ENCODE assay signal across 19 mouse cellular contexts in the genomic region with DNA sequence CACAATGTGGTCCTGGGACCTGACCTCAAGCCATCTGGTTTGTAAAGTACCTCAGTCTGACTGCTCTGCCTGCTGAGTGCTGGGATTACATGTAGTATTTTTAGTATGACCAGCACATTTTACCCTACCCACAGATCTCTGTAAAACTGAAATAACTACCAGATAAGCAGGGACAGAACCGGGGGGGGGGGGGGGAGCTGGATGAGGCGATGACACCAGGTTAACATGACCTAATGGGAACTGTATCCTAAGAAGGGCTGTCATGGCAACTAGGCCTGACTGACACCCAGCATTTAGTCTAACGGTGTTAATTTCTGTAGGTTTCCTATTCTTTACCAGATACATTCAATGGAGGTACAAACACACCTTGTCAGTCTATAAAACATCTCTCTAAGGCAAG. TPM values are rescaled to one million over a fixed set of nuclear protein-coding genes. Genes with fewer than 3 reads are reported as not detected.
DNase-seq lines count a peak whose midpoint lies in the region; ATAC-seq and TF ChIP-seq lines count a peak whose summit lies in the region.
"Had no signal": no experiment of that assay in that cellular context is flagged by ENCODE, and none has a peak within 500 bp of the region (broad histone marks: within the 10 kb centered on the region; RNA-seq: fewer than 3 reads in every experiment).

No protein-coding gene starts in this region.

- H3K4me1 ChIP-seq in heart, embryonic 13.5 days, result peaks cover 43% of the 10 kb centered on the region
- peaks cover 7% of the 10 kb centered on the region; the same call in 1 of the 2 replicates for H3K4me1 ChIP-seq in heart, embryonic 16.5 days (ENCODE audit: control insufficient read depth, insufficient read depth, low read length)
- H3K4me1 ChIP-seq: embryonic facial prominence, embryonic 12.5 days had no signal

- TF ChIP-seq CTCF in left cerebral cortex, adult 2 months (IDR thresholded peaks at IDR 0.05), result no peak

- peak overlapping the region; percentile 80 for H3K27ac ChIP-seq in heart, embryonic 13.5 days (replicated peaks)
- H3K27ac ChIP-seq in heart, embryonic 16.5 days (ENCODE audit: low read length), result peak overlapping the region; percentile 61
- H3K27ac ChIP-seq in left cerebral cortex, adult 2 months, result peak overlapping the region; percentile 58; the same call in 1 of the 2 replicates
- H3K27ac ChIP-seq: embryonic facial prominence, embryonic 12.5 days; embryonic facial prominence, embryonic 15.5 days; hindbrain, embryonic 14.5 days; hindbrain, postnatal 0 days had no signal

- no peaks in the 10 kb centered on the region for H3K27me3 ChIP-seq in heart, embryonic 13.5 days (replicated peaks)
- no peaks in the 10 kb centered on the region for H3K27me3 ChIP-seq in heart, embryonic 16.5 days (ENCODE audit: control insufficient read depth, insufficient read depth, low read length)
- H3K27me3 ChIP-seq: embryonic facial prominence, embryonic 12.5 days; embryonic facial prominence, embryonic 15.5 days had no signal

- H3K4me2 ChIP-seq in heart, embryonic 13.5 days, result no peak overlapping the region
- H3K4me2 ChIP-seq in heart, embryonic 16.5 days (ENCODE audit: low read depth, low read length), result no peak overlapping the region
- H3K4me2 ChIP-seq: embryonic facial prominence, embryonic 12.5 days; embryonic facial prominence, embryonic 15.5 days; heart, embryonic 11.5 days; hindbrain, embryonic 14.5 days had no signal

- no peak overlapping the region for H3K9ac ChIP-seq in heart, embryonic 13.5 days
- H3K9ac ChIP-seq in heart, embryonic 16.5 days (ENCODE audit: low read length), result no peak overlapping the region
- H3K9ac ChIP-seq: embryonic facial prominence, embryonic 12.5 days; embryonic facial prominence, embryonic 15.5 days; forebrain, postnatal 0 days; hindbrain, embryonic 14.5 days had no signal

- H3K4me3 ChIP-seq in heart, embryonic 13.5 days, result no peak overlapping the region
- H3K4me3 ChIP-seq in heart, embryonic 16.5 days (ENCODE audit: low read length), result no peak overlapping the region
- no peak overlapping the region for H3K4me3 ChIP-seq in left cerebral cortex, adult 2 months
- H3K4me3 ChIP-seq: embryonic facial prominence, embryonic 12.5 days; embryonic facial prominence, embryonic 15.5 days had no signal

- peaks cover 44% of the 10 kb centered on the region for H3K36me3 ChIP-seq in heart, embryonic 13.5 days
- H3K36me3 ChIP-seq in heart, embryonic 16.5 days (ENCODE audit: control insufficient read depth, insufficient read depth), result peaks cover 6% of the 10 kb centered on the region; the same call in 1 of the 2 replicates
- H3K36me3 ChIP-seq: embryonic facial prominence, embryonic 12.5 days had no signal

- WGBS in heart, embryonic 13.5 days, result 59% methylated on average over 3 of the region's 3 CpGs
- 53% methylated on average over 3 of the region's 3 CpGs for WGBS in heart, embryonic 16.5 days

- H3K9me3 ChIP-seq in heart, embryonic 13.5 days, result no peaks in the 10 kb centered on the region
- H3K9me3 ChIP-seq in heart, embryonic 16.5 days (replicated peaks; ENCODE audit: control insufficient read depth, low read length), result no peaks in the 10 kb centered on the region
- H3K9me3 ChIP-seq: embryonic facial prominence, embryonic 12.5 days; embryonic facial prominence, embryonic 15.5 days had no signal

- intact Hi-C loops in left cerebral cortex, adult 2 months (cut with DNase I), result no loop called here
- intact Hi-C loops in left cerebral cortex, postnatal 36 days (cut with DNase I), result loop anchor here (5.0 kb wide), 3 partner anchors 38 to 88 kb away; partner anchors contain the start of genes Mrpl48 and Rab6a

- DNase-seq in heart, postnatal 4 days, result no peak
- DNase-seq in heart, adult 11 months, result no peak
- DNase-seq in left cerebral cortex, adult 2 months (ENCODE audit: extremely low spot score in 1 of 2, low spot score in 2 of 2), result no peak
- DNase-seq in left cerebral cortex, postnatal 36 days (ENCODE audit: low spot score in 2 of 2), result no peak
- DNase-seq: gastrocnemius, postnatal 36 days; heart, postnatal 36 days had no signal

- no peak for ATAC-seq in heart, embryonic 13.5 days (ENCODE audit: extremely low read depth, insufficient number of reproducible peaks, low FRiP score, low TSS enrichment)
- ATAC-seq in heart, embryonic 16.5 days (replicated peaks; ENCODE audit: extremely low read depth, insufficient read depth, low FRiP score), result peak; percentile 65
- ATAC-seq: CD4-positive, CD25-positive, alpha-beta regulatory T cell, adult 4 months; inflammation-experienced regulatory T-cells, adult 6 months; intestine, embryonic 16.5 days had no signal

RNA-seq across cellular contexts. Expression of gene Coa4, which starts 12.9 kb away (rescaled TPM):
- 23.0 and 23.1 TPM in 2 replicates for polyA plus RNA-seq in heart, embryonic 13.5 days (2015; fragmentation: Nextera tagmentation; extraction: Ambion mirVana)
- 10 to 100 TPM in 1 of 2 experiments, 1 to 10 TPM in 1; 9.7 to 10.6 TPM for total RNA-seq in heart, postnatal 4 days (2021)
- polyA plus RNA-seq in heart, embryonic 16.5 days (2015; fragmentation: Nextera tagmentation; extraction: Ambion mirVana), result 18.7 and 24.0 TPM in 2 replicates
- 10 to 100 TPM in 1 of 2 experiments, 1 to 10 TPM in 1; 9.3 to 12.3 TPM for total RNA-seq in left cerebral cortex, adult 2 months (2021)
- total RNA-seq in left cerebral cortex, postnatal 36 days (2021), result 10 to 100 TPM in 1 of 2 experiments, 1 to 10 TPM in 1; 8.5 to 10.8 TPM

RNA-seq across cellular contexts. Expression of gene Dnajb13, which starts 35.0 kb away (rescaled TPM):
- polyA plus RNA-seq in heart, embryonic 13.5 days (2015; fragmentation: Nextera tagmentation; extraction: Ambion mirVana), result 0.19 and 0.29 TPM in 2 replicates
- not detected for total RNA-seq in heart, postnatal 4 days (2021)
- 0.85 and 1.5 TPM in 2 replicates for polyA plus RNA-seq in heart, embryonic 16.5 days (2015; fragmentation: Nextera tagmentation; extraction: Ambion mirVana)
- total RNA-seq in left cerebral cortex, adult 2 months (2021), result under 1 TPM; 0.28 to 0.50 TPM
- total RNA-seq in left cerebral cortex, postnatal 36 days (2021), result under 1 TPM; 0.39 to 0.45 TPM
- total RNA-seq: gastrocnemius, postnatal 10 days; gastrocnemius, postnatal 36 days; granulocyte monocyte progenitor cell, adult 5-6 weeks; heart, postnatal 36 days had no signal

RNA-seq across cellular contexts. Expression of gene Ucp2, which starts 56.7 kb away (rescaled TPM):
- polyA plus RNA-seq in heart, embryonic 13.5 days (2015; fragmentation: Nextera tagmentation; extraction: Ambion mirVana), result 189 and 197 TPM in 2 replicates
- 100 to 1,000 TPM; 338 to 355 TPM for total RNA-seq in heart, postnatal 4 days (2021)
- 150 and 195 TPM in 2 replicates for polyA plus RNA-seq in heart, embryonic 16.5 days (2015; fragmentation: Nextera tagmentation; extraction: Ambion mirVana)
- total RNA-seq in left cerebral cortex, adult 2 months (2021), result 10 to 100 TPM; 69.0 to 79.3 TPM
- 10 to 100 TPM; 76.5 to 90.0 TPM for total RNA-seq in left cerebral cortex, postnatal 36 days (2021)

RNA-seq across cellular contexts. Expression of gene Rab6a, which starts 57.4 kb away (rescaled TPM):
- polyA plus RNA-seq in heart, embryonic 13.5 days (2015; fragmentation: Nextera tagmentation; extraction: Ambion mirVana), result 82.4 and 91.0 TPM in 2 replicates
- total RNA-seq in heart, postnatal 4 days (2021), result 10 to 100 TPM; 84.1 to 84.7 TPM
- polyA plus RNA-seq in heart, embryonic 16.5 days (2015; fragmentation: Nextera tagmentation; extraction: Ambion mirVana), result 75.8 and 76.5 TPM in 2 replicates
- 100 to 1,000 TPM; 394 to 436 TPM for total RNA-seq in left cerebral cortex, adult 2 months (2021)
- total RNA-seq in left cerebral cortex, postnatal 36 days (2021), result 100 to 1,000 TPM; 395 to 423 TPM

RNA-seq across cellular contexts. Expression of gene Mrpl48, which starts 58.3 kb away (rescaled TPM):
- 76.8 and 83.0 TPM in 2 replicates for polyA plus RNA-seq in heart, embryonic 13.5 days (2015; fragmentation: Nextera tagmentation; extraction: Ambion mirVana)
- 10 to 100 TPM; 74.9 to 78.5 TPM for total RNA-seq in heart, postnatal 4 days (2021)
- polyA plus RNA-seq in heart, embryonic 16.5 days (2015; fragmentation: Nextera tagmentation; extraction: Ambion mirVana), result 84.1 and 93.5 TPM in 2 replicates
- total RNA-seq in left cerebral cortex, adult 2 months (2021), result 10 to 100 TPM; 73.3 to 78.9 TPM
- total RNA-seq in left cerebral cortex, postnatal 36 days (2021), result 10 to 100 TPM; 65.4 to 75.2 TPM
